Mouse (Mus musculus): ENCODE measurements around the gene Zbtb20.

DNA sequence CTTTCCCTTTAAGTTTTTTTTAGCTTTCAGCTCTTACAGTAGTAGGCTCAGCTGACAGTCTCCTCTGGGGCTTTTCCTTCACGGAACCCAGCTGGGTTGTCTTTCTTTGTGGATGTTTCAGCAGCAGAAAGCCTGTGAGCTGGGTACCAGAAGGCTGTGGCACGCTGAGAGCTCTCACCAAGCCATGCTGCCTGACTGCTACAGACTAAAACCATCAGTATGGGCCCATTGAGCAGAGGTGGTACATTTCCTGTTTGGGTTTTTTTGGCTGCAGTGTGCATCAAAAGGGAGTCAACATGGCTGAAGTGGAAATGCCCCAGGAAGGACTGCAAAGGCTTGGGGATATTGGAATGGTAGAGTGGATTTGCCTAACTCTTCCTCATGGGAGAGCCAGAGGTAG, 724.0 kb downstream of the Zbtb20 start:
- no peak for TF ChIP-seq CTCF (IDR thresholded peaks at IDR 0.05; ENCODE audit: low read depth, low read length)
- no peak for TF ChIP-seq GATA1 (IDR thresholded peaks at IDR 0.05; ENCODE audit: borderline replicate concordance, low read length)
- TF ChIP-seq TAL1 (conservative IDR thresholded peaks at IDR 0.05; ENCODE audit: low read depth, low read length): no peak
- TF ChIP-seq POLR2AphosphoS5 (IDR thresholded peaks at IDR 0.05; ENCODE audit: insufficient replicate concordance, low read depth, low read length): no peak

Data from G1E (cell line).